Mouse (Mus musculus): ENCODE results near the gene Ppp1r35. TPM values are rescaled to one million over a fixed set of nuclear protein-coding genes. Genes with fewer than 3 reads are reported as not detected.

Gene Ppp1r35
- polyA plus RNA-seq, 1 experiment from 2014 or later, result 36.7 TPM

GRCm38 (mm10) chr5:137764609-137765340, 13.9 kb upstream of the Ppp1r35 start:
- Histone ChIP-seq H3K36me3 (ENCODE audit: control insufficient read depth, insufficient read depth, low read length) (peaks cover 2% of the 10 kb centered on the region), H3K27ac (replicated peaks in 1 of 2; ENCODE audit: control insufficient read depth in 1 of 2, insufficient read depth in 1 of 2, low read depth in 2 of 2, low read length in 2 of 2) (no peak overlapping the region), H3K4me2 (ENCODE audit: low read length) (no peak overlapping the region), H3K4me3 (ENCODE audit: control insufficient read depth in 1 of 2, insufficient read depth in 1 of 2, low read depth in 1 of 2, low read length in 2 of 2) (no peak overlapping the region), H3K4me1 (ENCODE audit: control insufficient read depth in 2 of 2, insufficient read depth in 2 of 2, low read length in 2 of 2) (peaks cover 2 to 4% of the 10 kb centered on the region in 2 experiments; a peak in 2 of 4 replicates), H3K9ac (ENCODE audit: low read length) (no peak overlapping the region), H3K9me3 (ENCODE audit: control insufficient read depth, low read length) (peaks cover 3% of the 10 kb centered on the region; the same call in 1 of the 2 replicates), H3K27me3 (ENCODE audit: control insufficient read depth, insufficient read depth, low read length) (no peaks in the 10 kb centered on the region)
- 51% methylated on average over 9 of the region's 9 CpGs for WGBS
- no peak for ATAC-seq (ENCODE audit: insufficient number of reproducible peaks, insufficient read depth, low FRiP score, low read depth)

DNA sequence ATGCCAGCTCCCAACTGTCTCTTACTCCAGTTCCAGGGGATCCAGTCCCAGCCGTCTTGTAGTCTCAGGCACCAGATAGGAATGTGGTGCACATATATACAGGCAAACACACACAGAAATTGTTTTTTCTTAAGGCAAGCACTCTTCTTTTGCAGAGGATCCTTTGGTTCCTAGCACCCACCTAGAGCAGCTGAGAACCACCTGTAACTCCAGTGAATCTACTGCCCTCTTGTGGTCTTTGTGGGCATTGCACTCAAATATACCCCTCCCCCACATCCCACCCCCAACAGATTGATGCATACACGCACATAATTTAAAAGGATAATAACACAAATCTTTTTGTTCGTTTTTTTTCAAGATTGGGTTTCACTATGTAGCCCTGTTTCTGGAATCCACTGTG, 12.4 kb upstream of the Ppp1r35 start:
- Histone ChIP-seq H3K4me2 (ENCODE audit: low read length) (no peak overlapping the region), H3K9me3 (ENCODE audit: control insufficient read depth, low read length) (peaks cover 3% of the 10 kb centered on the region; the same call in 1 of the 2 replicates), H3K4me1 (ENCODE audit: control insufficient read depth in 2 of 2, insufficient read depth in 2 of 2, low read length in 2 of 2) (no peaks in the 10 kb centered on the region), H3K27ac (replicated peaks in 1 of 2; ENCODE audit: control insufficient read depth in 1 of 2, insufficient read depth in 1 of 2, low read depth in 2 of 2, low read length in 2 of 2) (no peak overlapping the region), H3K36me3 (ENCODE audit: control insufficient read depth, insufficient read depth, low read length) (no peaks in the 10 kb centered on the region), H3K4me3 (ENCODE audit: control insufficient read depth in 1 of 2, insufficient read depth in 1 of 2, low read depth in 1 of 2, low read length in 2 of 2) (no peak overlapping the region), H3K27me3 (ENCODE audit: control insufficient read depth, insufficient read depth, low read length) (no peaks in the 10 kb centered on the region), H3K9ac (ENCODE audit: low read length) (no peak overlapping the region)
- no peak for ATAC-seq (ENCODE audit: insufficient number of reproducible peaks, insufficient read depth, low FRiP score, low read depth)
- 63% methylated on average over 3 of the region's 3 CpGs for WGBS

- Histone ChIP-seq H3K4me2 (ENCODE audit: low read length) (no peak overlapping the region), H3K4me1 (ENCODE audit: control insufficient read depth in 2 of 2, insufficient read depth in 2 of 2, low read length in 2 of 2) (no peaks in the 10 kb centered on the region), H3K36me3 (ENCODE audit: control insufficient read depth, insufficient read depth, low read length) (no peaks in the 10 kb centered on the region), H3K4me3 (ENCODE audit: control insufficient read depth in 1 of 2, insufficient read depth in 1 of 2, low read depth in 1 of 2, low read length in 2 of 2) (no peak overlapping the region), H3K27ac (replicated peaks in 1 of 2; ENCODE audit: control insufficient read depth in 1 of 2, insufficient read depth in 1 of 2, low read depth in 2 of 2, low read length in 2 of 2) (no peak overlapping the region), H3K27me3 (ENCODE audit: control insufficient read depth, insufficient read depth, low read length) (no peaks in the 10 kb centered on the region), H3K9me3 (ENCODE audit: control insufficient read depth, low read length) (peaks cover 3% of the 10 kb centered on the region; the same call in 1 of the 2 replicates), H3K9ac (ENCODE audit: low read length) (no peak overlapping the region)
- 76% methylated on average over 1 of the region's 1 CpGs for WGBS
- no peak for ATAC-seq (ENCODE audit: insufficient number of reproducible peaks, insufficient read depth, low FRiP score, low read depth)
These were observed 10.2 kb upstream of the Ppp1r35 start for GRCm38 (mm10) chr5:137768475-137768874.

GRCm38 (mm10) chr5:137770709-137771108, 7.9 kb upstream of the Ppp1r35 start:
- Histone ChIP-seq H3K4me3 (ENCODE audit: control insufficient read depth in 1 of 2, insufficient read depth in 1 of 2, low read depth in 1 of 2, low read length in 2 of 2) (no peak overlapping the region), H3K4me1 (ENCODE audit: control insufficient read depth in 2 of 2, insufficient read depth in 2 of 2, low read length in 2 of 2) (no peaks in the 10 kb centered on the region), H3K4me2 (ENCODE audit: low read length) (no peak overlapping the region), H3K36me3 (ENCODE audit: control insufficient read depth, insufficient read depth, low read length) (no peaks in the 10 kb centered on the region), H3K27me3 (ENCODE audit: control insufficient read depth, insufficient read depth, low read length) (no peaks in the 10 kb centered on the region), H3K9me3 (ENCODE audit: control insufficient read depth, low read length) (peaks cover 3% of the 10 kb centered on the region; the same call in 1 of the 2 replicates), H3K27ac (replicated peaks in 1 of 2; ENCODE audit: control insufficient read depth in 1 of 2, insufficient read depth in 1 of 2, low read depth in 2 of 2, low read length in 2 of 2) (no peak overlapping the region), H3K9ac (ENCODE audit: low read length) (no peak overlapping the region)
- WGBS, result 43% methylated on average over 2 of the region's 2 CpGs
- no peak for ATAC-seq (ENCODE audit: insufficient number of reproducible peaks, insufficient read depth, low FRiP score, low read depth)

- Histone ChIP-seq H3K4me1 (ENCODE audit: control insufficient read depth in 2 of 2, insufficient read depth in 2 of 2, low read length in 2 of 2) (peaks cover 4 to 13% of the 10 kb centered on the region in 2 experiments; a peak in 3 of 4 replicates), H3K27me3 (ENCODE audit: control insufficient read depth, insufficient read depth, low read length) (no peaks in the 10 kb centered on the region), H3K36me3 (ENCODE audit: control insufficient read depth, insufficient read depth, low read length) (no peaks in the 10 kb centered on the region), H3K4me2 (ENCODE audit: low read length) (no peak overlapping the region), H3K27ac (replicated peaks in 1 of 2; ENCODE audit: control insufficient read depth in 1 of 2, insufficient read depth in 1 of 2, low read depth in 2 of 2, low read length in 2 of 2) (no peak overlapping the region), H3K4me3 (ENCODE audit: control insufficient read depth in 1 of 2, insufficient read depth in 1 of 2, low read depth in 1 of 2, low read length in 2 of 2) (no peak overlapping the region), H3K9ac (ENCODE audit: low read length) (no peak overlapping the region), H3K9me3 (ENCODE audit: control insufficient read depth, low read length) (no peaks in the 10 kb centered on the region)
- ATAC-seq (ENCODE audit: insufficient number of reproducible peaks, insufficient read depth, low FRiP score, low read depth), result no peak
These were observed 5.9 kb upstream of the Ppp1r35 start for GRCm38 (mm10) chr5:137772755-137773154.

- Histone ChIP-seq H3K4me1 (ENCODE audit: control insufficient read depth in 2 of 2, insufficient read depth in 2 of 2, low read length in 2 of 2) (peaks cover 4 to 25% of the 10 kb centered on the region in 2 experiments; a peak in 3 of 4 replicates), H3K4me2 (ENCODE audit: low read length) (no peak overlapping the region), H3K27ac (replicated peaks in 1 of 2; ENCODE audit: control insufficient read depth in 1 of 2, insufficient read depth in 1 of 2, low read depth in 2 of 2, low read length in 2 of 2) (peak overlapping the region; percentile 18 to 68; a peak in 3 of 4 replicates), H3K9ac (ENCODE audit: low read length) (no peak overlapping the region), H3K4me3 (ENCODE audit: control insufficient read depth in 1 of 2, insufficient read depth in 1 of 2, low read depth in 1 of 2, low read length in 2 of 2) (no peak overlapping the region), H3K9me3 (ENCODE audit: control insufficient read depth, low read length) (no peaks in the 10 kb centered on the region), H3K36me3 (ENCODE audit: control insufficient read depth, insufficient read depth, low read length) (peaks cover 7% of the 10 kb centered on the region), H3K27me3 (ENCODE audit: control insufficient read depth, insufficient read depth, low read length) (no peaks in the 10 kb centered on the region)
- ATAC-seq (ENCODE audit: insufficient number of reproducible peaks, insufficient read depth, low FRiP score, low read depth), result no peak
- WGBS, result 91% methylated on average over 2 of the region's 2 CpGs
These were observed 2.9 kb upstream of the Ppp1r35 start for GRCm38 (mm10) chr5:137775587-137776290.

GRCm38 (mm10) chr5:137776408-137776918, 2.2 kb upstream of the Ppp1r35 start:
- 0 out of 2 replicates have a peak overlapping the region, but pooled peaks have one; percentile 18 for H3K9ac ChIP-seq (ENCODE audit: low read length)
- H3K27ac ChIP-seq (replicated peaks in 1 of 2; ENCODE audit: control insufficient read depth in 1 of 2, insufficient read depth in 1 of 2, low read depth in 2 of 2, low read length in 2 of 2), result peak overlapping the region; percentile 38 to 68
- no peaks in the 10 kb centered on the region for H3K9me3 ChIP-seq (ENCODE audit: control insufficient read depth, low read length)
- H3K4me3 ChIP-seq (ENCODE audit: control insufficient read depth in 1 of 2, insufficient read depth in 1 of 2, low read depth in 1 of 2, low read length in 2 of 2), result no peak overlapping the region
- 31% methylated on average over 5 of the region's 5 CpGs for WGBS
- H3K4me2 ChIP-seq (ENCODE audit: low read length), result peak overlapping the region; percentile 35
- ATAC-seq (ENCODE audit: insufficient number of reproducible peaks, insufficient read depth, low FRiP score, low read depth), result no peak
- peaks cover 4 to 25% of the 10 kb centered on the region in 2 experiments; a peak in 3 of 4 replicates for H3K4me1 ChIP-seq (ENCODE audit: control insufficient read depth in 2 of 2, insufficient read depth in 2 of 2, low read length in 2 of 2)
- peaks cover 14% of the 10 kb centered on the region for H3K36me3 ChIP-seq (ENCODE audit: control insufficient read depth, insufficient read depth, low read length)
- no peaks in the 10 kb centered on the region for H3K27me3 ChIP-seq (ENCODE audit: control insufficient read depth, insufficient read depth, low read length)

Data from heart, embryonic 14.5 days (tissue).